Mouse (Mus musculus) frontal cortex, postnatal 10 days (tissue): ENCODE data around the gene Cpvl.
A peak's percentile ranks its signal among the peaks of the same experiment; 100 is the strongest.

Experiments used
- DNase-seq, 2 experiments: peaks; one replicate each; pipeline ENCODE4 v3.0.0; 2022; ENCODE audit warnings: low spot score in 2 of 2, mixed read lengths in 1 of 2

The Cpvl gene

DNA sequence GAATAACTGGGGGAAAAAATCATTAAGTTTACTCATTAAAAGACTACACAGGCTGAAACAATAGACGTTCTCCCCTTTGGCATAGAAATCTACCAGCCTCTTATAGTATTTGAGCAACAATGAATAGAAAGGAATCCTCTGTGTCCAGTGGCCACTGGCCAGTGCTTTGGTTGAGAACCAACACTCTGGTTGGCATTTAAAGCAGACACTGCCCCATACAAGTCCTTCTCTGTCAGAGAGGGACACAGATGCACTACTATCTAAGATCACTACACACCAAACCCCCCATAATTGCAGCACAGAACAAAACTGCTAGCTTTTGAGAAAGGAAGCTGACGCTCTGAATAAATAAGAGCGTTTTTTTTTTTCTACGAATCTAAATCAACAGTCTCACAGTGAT is 93.5 kb downstream of the Cpvl start:
- peak; percentile 34 to 50 for DNase-seq

DNA sequence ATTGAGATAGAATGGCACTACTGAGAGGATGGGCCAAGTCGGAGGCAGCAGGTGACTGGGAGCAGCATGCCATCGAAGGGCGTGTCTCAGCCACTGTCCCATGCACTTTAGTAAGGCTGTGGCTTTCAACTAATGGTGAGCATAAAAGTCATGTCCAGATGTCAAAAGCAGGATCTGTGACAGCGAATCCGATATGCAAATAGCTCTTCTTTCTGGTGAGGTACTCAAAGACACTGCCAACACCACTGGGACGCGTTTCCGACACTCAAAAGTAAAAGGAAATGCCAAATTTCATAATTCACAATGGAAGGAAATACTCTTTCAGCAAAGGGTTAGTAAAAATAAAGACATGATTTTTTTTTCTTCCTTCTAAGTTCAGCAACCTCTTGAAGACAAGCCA is 94.0 kb downstream of the Cpvl start:
- DNase-seq, result no peak

DNA sequence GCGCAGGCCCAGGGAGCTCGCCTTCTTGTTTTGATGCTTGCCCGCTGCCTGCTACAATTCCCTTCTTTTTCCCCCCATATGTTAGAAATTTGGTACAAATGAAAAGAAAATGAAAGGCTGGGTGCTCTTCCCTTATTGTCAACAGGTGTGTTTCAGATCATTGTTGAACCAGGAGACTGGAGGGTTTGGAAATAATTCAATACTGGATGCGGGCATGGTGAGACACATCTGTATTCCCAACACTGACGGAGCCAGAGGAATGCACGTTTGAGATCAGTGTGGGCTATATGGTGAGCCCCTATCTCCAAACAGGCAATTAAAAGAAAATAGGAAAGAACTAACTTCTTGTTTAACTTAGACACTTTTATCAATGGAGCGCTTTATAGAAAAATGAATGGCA is 95.1 kb downstream of the Cpvl start:
- DNase-seq, result no peak

DNA sequence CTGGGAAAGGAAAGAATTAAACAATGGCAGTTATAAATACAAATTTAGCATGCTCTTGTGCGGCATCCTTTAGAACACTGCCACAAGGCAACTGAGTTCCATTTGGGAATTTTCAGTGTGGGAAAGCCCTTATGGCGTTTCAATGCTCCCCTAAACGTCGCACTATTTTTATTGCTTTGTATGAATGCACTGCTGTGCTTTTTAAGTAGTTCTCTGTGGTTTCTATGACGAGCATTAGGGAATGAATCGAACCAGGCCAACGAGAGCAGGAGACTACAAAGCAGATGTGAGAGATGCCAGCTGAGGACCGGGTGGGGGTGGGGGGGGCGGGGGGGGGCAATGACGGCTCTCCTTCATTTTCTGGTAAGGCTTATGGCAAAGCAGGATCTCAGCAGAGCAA is 96.8 kb downstream of the Cpvl start:
- DNase-seq, result no peak

DNA sequence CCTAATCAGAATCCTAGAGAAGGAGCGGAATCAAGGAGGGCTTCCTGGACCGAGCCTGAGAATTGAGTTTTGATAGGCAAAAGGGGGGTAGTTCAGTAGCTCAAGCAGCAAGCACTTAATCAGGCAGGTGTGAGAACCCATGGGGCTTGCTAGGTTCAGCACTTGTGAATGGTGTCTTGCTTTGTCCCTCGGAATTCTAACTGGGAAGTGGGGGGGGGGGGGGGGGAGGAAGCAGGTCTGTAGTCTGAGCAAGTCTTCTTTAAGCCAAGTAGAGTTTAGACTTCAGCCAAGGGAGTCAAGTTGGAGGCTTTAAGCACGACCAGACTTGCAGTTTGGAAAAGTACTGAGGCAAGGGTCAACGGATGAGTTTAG is 97.2 kb downstream of the Cpvl start:
- DNase-seq, result no peak

DNA sequence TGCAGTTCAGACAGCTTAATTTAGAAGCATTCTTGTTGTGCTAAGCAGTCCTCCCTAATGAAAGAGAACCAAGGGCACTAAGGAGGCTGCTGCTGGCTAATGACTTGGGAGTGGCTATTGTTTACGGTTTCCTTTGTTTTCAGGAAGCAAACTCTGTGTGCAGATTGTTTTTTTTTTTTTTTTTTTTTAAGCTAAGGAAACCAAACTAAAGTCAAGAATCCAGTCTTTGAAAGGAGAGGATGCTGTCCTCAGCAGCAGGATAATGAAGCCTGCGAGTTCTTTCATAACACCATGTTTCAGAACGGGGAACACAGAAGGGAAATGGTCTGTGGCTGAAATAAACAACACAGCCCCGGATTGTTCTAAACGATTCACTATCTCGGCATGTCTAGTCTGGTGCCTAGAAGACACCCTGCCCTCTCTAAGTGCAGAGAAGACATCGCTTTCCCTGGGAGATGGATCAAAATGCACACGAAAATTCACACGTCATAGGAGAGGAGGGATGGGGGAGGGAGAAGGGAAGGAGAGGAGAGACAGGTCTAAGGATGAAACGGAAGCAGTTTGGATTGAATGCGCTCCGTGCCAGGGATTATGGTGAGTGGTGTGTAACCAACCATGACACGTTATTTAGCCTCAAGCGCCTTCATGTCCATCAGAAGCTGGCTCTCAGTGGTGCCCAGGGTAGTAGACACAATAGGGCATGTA is 97.8 kb downstream of the Cpvl start:
- DNase-seq, result no peak

DNA sequence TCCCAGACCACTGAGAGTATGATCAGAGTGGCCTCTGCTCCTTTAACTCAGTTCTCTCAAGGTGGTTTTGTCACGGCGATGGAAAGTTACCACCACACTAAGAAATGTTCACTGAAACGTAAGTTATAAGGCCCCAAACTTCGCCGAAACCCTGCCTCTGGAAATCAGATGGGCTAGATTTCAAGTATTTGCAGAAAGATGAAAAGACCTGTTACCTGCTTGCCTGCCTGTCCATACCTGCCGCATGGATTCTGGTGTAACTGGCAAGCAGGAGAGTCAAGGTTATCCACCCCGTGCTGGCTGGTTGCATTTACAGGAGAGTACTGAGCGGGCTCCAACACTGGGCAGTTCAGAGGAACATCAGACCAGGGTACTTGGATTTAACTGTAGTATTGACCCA is 98.9 kb downstream of the Cpvl start:
- DNase-seq, result no peak

DNA sequence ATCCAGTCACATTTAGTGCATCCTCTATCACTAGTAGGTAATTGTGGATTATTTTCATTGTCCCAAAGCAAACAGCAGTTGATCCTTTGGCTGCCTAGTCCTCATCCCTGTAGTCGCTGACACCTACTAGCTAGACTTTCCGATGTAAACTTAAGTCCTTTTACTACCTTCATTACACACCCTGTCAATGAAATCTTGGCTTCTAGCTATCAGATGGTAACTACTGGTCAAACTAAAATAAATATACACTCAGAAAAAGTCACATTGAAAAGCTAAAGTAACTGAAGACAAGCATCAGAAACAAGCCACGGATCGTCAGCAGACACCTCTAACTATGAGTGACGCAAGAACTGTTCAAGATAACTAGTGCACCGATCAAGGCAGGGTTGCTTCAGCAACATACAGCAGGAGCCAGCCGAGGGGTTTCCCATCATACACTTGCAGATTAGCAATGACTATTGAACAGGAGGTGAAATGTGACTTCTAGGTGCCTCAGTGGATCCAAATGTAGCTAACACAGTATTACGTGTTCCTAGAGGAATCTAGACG is 103.5 kb downstream of the Cpvl start:
- no peak for DNase-seq

DNA sequence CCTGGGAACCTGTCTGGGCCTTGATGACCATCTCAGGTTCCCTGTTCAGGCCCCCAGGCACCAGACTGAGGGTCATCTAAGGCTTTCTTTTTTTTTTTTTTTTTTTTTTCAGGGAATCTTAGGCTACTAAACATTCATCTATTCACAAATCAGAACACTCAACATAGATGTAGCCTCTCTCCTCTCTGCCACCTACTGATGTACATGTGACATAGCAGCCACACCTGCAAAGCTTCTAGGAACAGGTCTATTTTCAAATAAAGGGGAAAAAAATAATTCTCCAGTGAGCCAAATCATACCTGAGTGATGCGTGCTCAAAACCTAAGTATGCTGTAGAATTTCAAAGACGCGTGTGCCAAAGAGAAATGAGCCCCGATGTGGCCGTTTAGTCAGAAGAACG is 106.6 kb downstream of the Cpvl start:
- no peak for DNase-seq

DNA sequence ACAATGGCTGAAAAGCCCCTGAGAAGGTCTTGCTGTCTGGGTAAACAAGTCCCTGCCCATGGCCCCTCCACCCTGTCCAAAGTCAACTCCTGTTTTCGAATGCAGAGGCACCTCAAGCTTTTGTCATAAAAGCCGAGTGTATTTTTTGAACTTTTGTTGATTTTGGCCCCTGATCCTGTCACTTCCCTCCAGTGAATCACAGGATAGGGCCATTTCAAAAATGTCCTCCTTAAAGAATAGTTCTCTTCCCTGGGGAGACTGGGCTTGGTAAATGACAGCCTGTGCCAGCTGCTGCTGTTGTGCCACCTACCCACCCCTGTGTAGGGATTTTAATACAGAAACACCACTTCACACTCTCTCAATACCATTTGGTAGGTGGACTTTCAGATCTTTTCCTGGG is 115.5 kb downstream of the Cpvl start:
- no peak for DNase-seq

DNA sequence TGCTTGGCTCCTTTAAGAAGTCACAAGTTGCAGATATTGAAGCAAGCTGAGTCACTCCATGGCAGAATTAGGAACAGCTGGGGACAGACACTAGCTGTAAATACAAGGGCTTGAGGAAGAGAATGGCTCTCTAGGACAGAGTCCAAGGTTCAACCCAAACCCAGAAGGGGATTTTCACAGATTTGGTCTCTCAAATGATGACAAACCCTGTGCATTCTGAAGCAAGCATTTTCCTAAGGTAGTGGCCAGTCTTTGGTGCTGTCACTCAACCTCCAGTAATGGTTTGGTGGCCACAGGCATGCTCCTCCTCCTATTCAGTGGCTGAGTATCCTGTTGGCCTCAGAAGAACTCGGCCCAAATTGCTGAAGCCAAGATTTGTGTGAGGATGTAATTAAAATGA is 119.4 kb downstream of the Cpvl start:
- no peak for DNase-seq

DNA sequence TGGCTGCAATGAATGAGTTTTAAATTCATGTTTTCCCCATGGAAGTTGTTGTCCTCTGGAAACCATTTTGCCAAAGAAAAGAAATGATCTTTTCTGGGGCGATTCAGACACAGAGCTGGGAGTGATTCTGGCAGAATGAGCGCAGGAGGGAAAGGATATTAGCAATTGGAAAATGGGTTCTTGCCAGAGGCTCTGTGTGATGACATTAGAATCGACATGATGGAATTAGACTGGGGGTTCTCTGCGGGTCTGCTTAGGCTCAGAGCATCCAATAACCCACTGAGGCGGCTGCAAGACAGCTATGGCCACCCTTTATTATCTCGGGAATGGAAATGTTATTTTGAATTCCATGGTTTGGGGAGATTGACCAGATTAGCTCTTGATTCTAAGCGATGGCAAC is 120.6 kb downstream of the Cpvl start:
- DNase-seq, result no peak

DNA sequence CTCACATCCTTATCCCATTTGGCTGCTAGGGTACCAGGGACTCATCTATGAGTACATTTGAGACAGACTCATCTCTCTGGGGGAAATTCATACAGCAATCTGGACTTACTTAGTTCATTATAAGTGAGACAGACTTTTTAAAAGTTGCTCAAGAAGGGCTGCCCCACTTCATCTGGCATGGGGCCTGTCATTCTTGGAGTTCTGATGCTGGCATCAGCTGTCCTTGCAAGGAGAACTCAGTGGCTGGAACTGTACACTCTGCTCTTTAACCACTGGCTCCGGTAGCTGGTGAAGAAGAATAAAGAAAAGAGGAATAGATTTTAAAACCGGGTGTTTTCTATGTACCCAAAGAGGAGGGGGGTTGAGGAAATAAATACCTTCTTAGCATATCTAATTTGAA is 121.7 kb downstream of the Cpvl start:
- DNase-seq, result no peak

DNA sequence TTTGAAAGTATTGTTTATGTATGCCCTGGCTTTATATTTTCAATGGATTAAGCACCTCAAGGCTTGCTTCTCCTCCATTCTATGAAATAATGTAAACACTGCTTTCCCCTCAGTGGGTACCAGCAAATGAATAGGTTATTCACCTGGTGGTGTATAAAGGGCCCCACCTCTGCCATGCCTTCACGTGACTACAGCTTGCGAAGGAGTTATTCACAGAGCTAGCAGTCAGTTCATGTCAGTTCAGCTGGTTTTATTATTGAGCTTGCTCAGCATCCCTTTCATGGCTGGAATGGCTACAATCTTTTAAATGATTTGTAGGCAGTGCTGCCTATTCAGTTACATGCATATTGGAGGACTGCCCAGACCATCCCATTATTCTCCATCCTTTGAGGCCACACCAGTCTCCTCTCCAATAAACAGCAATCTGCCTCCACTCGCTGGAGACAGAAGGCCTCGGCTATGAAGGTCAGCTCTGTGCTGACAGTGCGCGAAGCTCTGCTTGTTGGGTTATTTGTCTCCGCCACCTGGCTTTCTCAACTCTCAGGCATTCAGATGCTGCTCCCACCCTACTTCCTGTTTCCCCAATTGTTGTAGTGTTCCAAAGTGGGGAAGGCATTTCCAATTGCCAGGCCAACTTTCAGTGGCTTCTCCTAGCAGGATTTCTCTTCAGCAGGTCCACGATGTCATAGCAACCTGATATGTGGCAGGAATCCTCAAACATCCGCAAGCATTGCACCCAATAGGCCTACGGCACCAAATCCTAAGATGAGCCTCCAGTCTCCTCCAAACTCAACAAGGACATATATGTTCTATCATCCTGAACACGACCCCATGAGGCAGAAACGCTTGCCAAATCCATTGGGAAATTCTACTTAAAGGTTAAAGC is 123.3 kb downstream of the Cpvl start:
- peak in 1 of 2 experiments; percentile 17 for DNase-seq

DNA sequence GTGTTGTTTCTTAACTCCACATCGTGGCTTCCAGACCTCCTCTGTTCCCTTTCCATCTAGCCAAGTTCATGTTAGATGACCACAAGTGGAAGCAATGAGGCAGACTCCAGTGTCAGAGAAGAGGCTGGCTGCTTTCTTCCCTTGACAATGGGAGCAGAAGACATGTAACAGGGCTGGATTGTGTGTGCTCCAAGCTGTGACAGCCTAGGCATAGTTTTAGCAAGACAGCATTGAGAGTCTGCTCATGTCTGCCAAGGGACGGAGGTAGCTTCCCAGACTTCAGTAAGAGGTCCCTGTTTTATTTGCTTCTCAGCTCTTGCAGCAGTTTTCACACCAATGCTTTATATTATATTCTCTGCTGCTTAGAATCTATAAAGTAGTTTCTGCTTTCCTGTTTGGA is 124.2 kb downstream of the Cpvl start:
- DNase-seq, result no peak

DNA sequence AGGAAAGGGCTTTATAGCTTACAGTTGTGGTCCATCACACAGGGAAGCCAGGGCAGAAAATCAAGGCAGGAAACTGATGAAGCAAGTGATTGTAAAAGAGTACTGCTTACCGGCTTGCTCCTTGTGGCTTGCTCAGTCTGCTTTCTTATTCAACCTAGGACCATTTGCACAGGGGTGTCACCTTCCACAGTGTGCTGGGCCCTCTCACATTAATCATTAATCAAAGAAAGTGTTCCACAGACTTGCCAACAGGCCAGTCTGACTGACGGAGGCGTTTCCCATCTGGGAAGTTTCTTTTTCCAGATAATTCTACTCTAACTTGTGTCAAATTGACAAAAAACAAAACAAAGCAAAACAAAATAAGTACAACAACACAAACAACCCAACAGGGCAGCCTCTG is 124.9 kb downstream of the Cpvl start:
- DNase-seq, result no peak

DNA sequence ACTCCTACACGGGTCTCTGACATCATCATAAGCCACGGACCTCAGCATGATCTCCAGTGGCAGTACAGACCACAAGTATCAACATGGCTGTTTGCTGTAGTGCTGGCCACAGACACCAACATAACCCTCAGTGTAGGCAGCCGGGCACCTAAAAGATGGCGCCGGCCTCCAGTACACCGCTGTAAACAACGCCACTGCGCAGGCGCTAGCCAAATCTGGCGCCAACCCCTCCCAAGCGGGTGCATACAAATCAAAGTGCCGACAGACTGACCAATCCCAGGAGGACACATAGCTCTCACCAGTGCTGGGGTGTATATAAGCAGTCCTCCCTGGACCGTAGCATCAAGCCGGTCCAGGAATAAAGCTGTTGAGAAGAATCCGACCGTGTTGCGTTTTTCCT is 133.8 kb downstream of the Cpvl start:
- DNase-seq, result no peak

DNA sequence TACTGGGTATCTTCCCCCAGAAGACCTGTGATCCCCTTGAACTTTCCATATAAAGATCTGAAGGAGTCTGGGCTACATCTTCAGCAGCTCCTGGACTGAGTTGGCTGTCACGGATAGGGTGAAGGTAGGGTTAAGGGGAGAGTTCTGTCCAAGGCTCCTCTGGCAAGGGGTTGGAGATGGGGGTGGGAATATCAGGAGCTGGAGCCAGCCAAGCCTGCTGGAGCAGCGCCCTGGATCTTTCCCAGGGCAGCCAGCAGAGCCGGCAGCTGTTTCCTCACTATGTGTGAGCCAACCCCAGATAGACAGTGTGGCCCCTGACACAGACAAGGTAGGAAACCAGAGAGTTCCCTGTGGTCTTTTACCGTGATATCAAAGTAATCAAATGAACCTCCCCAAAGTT is 153.3 kb downstream of the Cpvl start:
- no peak for DNase-seq
